ENCODE assay signal across 19 mouse cellular contexts in the genomic region with DNA sequence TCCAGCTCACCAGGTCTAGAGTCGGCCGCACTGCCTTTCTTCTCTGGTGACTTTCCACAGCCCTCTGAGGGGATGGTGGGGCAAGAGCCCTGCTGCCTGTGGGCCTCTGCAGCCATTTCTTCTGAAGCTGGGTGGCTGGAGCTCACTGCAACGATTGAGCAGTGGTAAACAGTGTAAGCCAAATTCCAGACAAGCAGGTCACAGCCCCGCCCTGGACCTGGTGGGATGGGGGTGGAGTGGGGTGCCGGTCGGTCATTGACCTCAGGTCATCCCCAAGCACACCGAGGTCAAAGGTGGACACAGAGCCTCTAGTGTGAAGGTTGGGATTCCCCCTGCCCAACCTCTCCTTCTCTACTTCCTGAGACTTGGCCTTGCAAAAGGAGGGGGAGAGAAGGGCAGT. TPM values are rescaled to one million over a fixed set of nuclear protein-coding genes. Genes with fewer than 3 reads are reported as not detected.
DNase-seq lines count a peak whose midpoint lies in the region; ATAC-seq and TF ChIP-seq lines count a peak whose summit lies in the region.
"Had no signal": no experiment of that assay in that cellular context is flagged by ENCODE, and none has a peak within 500 bp of the region (broad histone marks: within the 10 kb centered on the region; RNA-seq: fewer than 3 reads in every experiment).

No protein-coding gene starts in this region.

- H3K9me3 ChIP-seq in forebrain, embryonic 10.5 days, result no peaks in the 10 kb centered on the region
- no peaks in the 10 kb centered on the region for H3K9me3 ChIP-seq in forebrain, embryonic 15.5 days
- H3K9me3 ChIP-seq: hindbrain, embryonic 15.5 days; stomach, embryonic 15.5 days had no signal

- peak overlapping the region; percentile 37; the same call in 1 of the 2 replicates for H3K27ac ChIP-seq in forebrain, embryonic 10.5 days
- H3K27ac ChIP-seq in forebrain, embryonic 15.5 days (replicated peaks), result no peak overlapping the region
- H3K27ac ChIP-seq in liver, adult 2 months (replicated peaks; ENCODE audit: insufficient read depth, low read depth, low read length), result peak overlapping the region; percentile 64
- H3K27ac ChIP-seq: gastrocnemius, adult 2 months; hindbrain, embryonic 15.5 days; layer of hippocampus, adult 2 months; left cerebral cortex, adult 2 months; limb, embryonic 12.5 days; stomach, embryonic 15.5 days had no signal

- ATAC-seq in forebrain, embryonic 15.5 days (replicated peaks), result no peak
- ATAC-seq: forebrain, postnatal 0 days had no signal

- H3K4me1 ChIP-seq in forebrain, embryonic 10.5 days, result peaks cover 11% of the 10 kb centered on the region
- peaks cover 4% of the 10 kb centered on the region for H3K4me1 ChIP-seq in forebrain, embryonic 15.5 days
- peaks cover 24% of the 10 kb centered on the region for H3K4me1 ChIP-seq in liver, adult 2 months (ENCODE audit: control insufficient read depth, insufficient read depth, low read length)

- H3K79me2 ChIP-seq in liver, adult 2 months (ENCODE audit: control insufficient read depth, insufficient read depth, low read length), result peaks cover 5% of the 10 kb centered on the region; the same call in 1 of the 2 replicates

- no peak overlapping the region for H3K9ac ChIP-seq in forebrain, embryonic 15.5 days (replicated peaks)
- peak overlapping the region; percentile 32 for H3K9ac ChIP-seq in liver, adult 2 months (ENCODE audit: low read depth, low read length)
- H3K9ac ChIP-seq: forebrain, postnatal 0 days; hindbrain, embryonic 15.5 days; limb, embryonic 12.5 days; stomach, embryonic 15.5 days had no signal

- 0 out of 2 replicates have a peak, but pooled peaks have one; percentile 16 for TF ChIP-seq POLR2A in liver, adult 2 months (IDR thresholded peaks at IDR 0.05; ENCODE audit: extremely low read depth, insufficient read depth, low read length)

- peak overlapping the region; percentile 14; the same call in 1 of the 2 replicates for H3K4me3 ChIP-seq in forebrain, embryonic 10.5 days
- no peak overlapping the region for H3K4me3 ChIP-seq in forebrain, embryonic 15.5 days
- H3K4me3 ChIP-seq in liver, adult 2 months (ENCODE audit: insufficient read depth, low read depth, low read length), result peak overlapping the region; percentile 49
- H3K4me3 ChIP-seq: gastrocnemius, adult 2 months; hindbrain, embryonic 15.5 days; layer of hippocampus, adult 2 months; left cerebral cortex, adult 2 months; limb, embryonic 12.5 days; stomach, embryonic 15.5 days had no signal

- 83% methylated on average over 7 of the region's 7 CpGs for WGBS in forebrain, embryonic 10.5 days
- 85% methylated on average over 7 of the region's 7 CpGs for WGBS in forebrain, embryonic 15.5 days
- WGBS in liver, adult 2 months, result 20% methylated on average over 7 of the region's 7 CpGs

- no peaks in the 10 kb centered on the region for H3K36me3 ChIP-seq in forebrain, embryonic 10.5 days (replicated peaks)
- no peaks in the 10 kb centered on the region for H3K36me3 ChIP-seq in forebrain, embryonic 15.5 days
- no peaks in the 10 kb centered on the region for H3K36me3 ChIP-seq in liver, adult 2 months (ENCODE audit: control insufficient read depth, insufficient read depth, low read length)
- H3K36me3 ChIP-seq: hindbrain, embryonic 15.5 days; limb, embryonic 12.5 days; stomach, embryonic 15.5 days had no signal

- no peak for TF ChIP-seq CTCF in liver, adult 2 months (IDR thresholded peaks at IDR 0.05; ENCODE audit: low read depth, low read length)

- no peak for DNase-seq in forebrain, embryonic 10.5 days (ENCODE audit: extremely low spot score, low spot score)
- DNase-seq in spleen, postnatal 10 days (ENCODE audit: low spot score in 2 of 2), result peak; percentile 45 to 47
- no peak for DNase-seq in spleen, adult 18-20 months
- DNase-seq in liver, adult 2 months (ENCODE audit: extremely low read depth, low read depth, low spot score), result peak; percentile 78
- peak; percentile 64 for DNase-seq in yolk sac, embryonic 10.5 days (ENCODE audit: low spot score)
- no peak for DNase-seq in c-Kit-positive CD71-positive TER-119-positive erythroid progenitor cells, embryonic 14.5 days (ENCODE audit: low spot score)
- no peak for DNase-seq in cerebellum, postnatal 10 days
- DNase-seq: cerebellum, adult 9-11 months; forebrain, postnatal 0 days; gastrocnemius, adult 2 months; heart, postnatal 10 days; kidney, adult 11 months; kidney, postnatal 10 days had no signal

- peaks cover 14% of the 10 kb centered on the region for H3K27me3 ChIP-seq in forebrain, embryonic 10.5 days (ENCODE audit: poor library complexity, severe bottlenecking)
- H3K27me3 ChIP-seq in forebrain, embryonic 15.5 days, result no peaks in the 10 kb centered on the region
- H3K27me3 ChIP-seq in liver, adult 2 months (ENCODE audit: control insufficient read depth, insufficient read depth, low read length), result no peaks in the 10 kb centered on the region
- H3K27me3 ChIP-seq: hindbrain, embryonic 15.5 days; limb, embryonic 12.5 days; stomach, embryonic 15.5 days had no signal

- H3K4me2 ChIP-seq in forebrain, embryonic 15.5 days (replicated peaks), result no peak overlapping the region
- H3K4me2 ChIP-seq: hindbrain, embryonic 15.5 days; limb, embryonic 12.5 days; stomach, embryonic 15.5 days had no signal

RNA-seq across cellular contexts. Expression of gene Steap3, which starts 2.4 kb away (rescaled TPM):
- polyA plus RNA-seq in forebrain, embryonic 10.5 days (2016; fragmentation: Nextera tagmentation; extraction: Ambion mirVana), result 3.4 and 3.5 TPM in 2 replicates
- polyA plus RNA-seq in forebrain, embryonic 15.5 days (2015; fragmentation: Nextera tagmentation; extraction: Ambion mirVana), result 2.2 TPM in 2 replicates
- total RNA-seq in liver, adult 2 months (2014; rRNA removed), result 7.5 and 11.9 TPM in 2 replicates
- polyA plus RNA-seq in liver, adult 2 months (2012; rRNA removed), result 33.3 and 41.0 TPM in 2 replicates

Comparison
In these comparisons a context has a peak if more than half of its experiments do, and no peak if none do; other contexts are left out.
1. DNase-seq: peak in spleen, postnatal 10 days (2 of 2), liver, adult 2 months (single experiment) and yolk sac, embryonic 10.5 days (single experiment); none in forebrain, embryonic 10.5 days (single experiment), spleen, adult 18-20 months (0 of 2), c-Kit-positive CD71-positive TER-119-positive erythroid progenitor cells, embryonic 14.5 days (single experiment) and cerebellum, postnatal 10 days (0 of 2).